Mouse (Mus musculus): ENCODE measurements at regions not wholly inside any gene's neighbourhood (a gene's known extent, or its start where the extent isn't known, plus 50 kb on each side); places are given as distances from the start of the nearest gene placed in this dataset.

- Histone ChIP-seq H3K27me3 (replicated peaks; ENCODE audit: control insufficient read depth, insufficient read depth, low read length) (no peaks in the 10 kb centered on the region), H3K4me1 (ENCODE audit: control insufficient read depth, insufficient read depth, low read length) (no peaks in the 10 kb centered on the region), H3K36me3 (ENCODE audit: control insufficient read depth, insufficient read depth, low read length) (no peaks in the 10 kb centered on the region), H3K4me3 (ENCODE audit: low read depth, low read length) (no peak overlapping the region), H3K4me2 (ENCODE audit: low read depth, low read length) (no peak overlapping the region), H3K27ac (replicated peaks; ENCODE audit: low read depth, low read length) (no peak overlapping the region), H3K9ac (ENCODE audit: low read depth, low read length) (no peak overlapping the region), H3K9me3 (ENCODE audit: control insufficient read depth, low read length) (no peaks in the 10 kb centered on the region)
- DNase-seq (ENCODE audit: low spot score) (no peak), ATAC-seq (ENCODE audit: low read depth) (no peak)
- WGBS: 88% methylated on average over 3 of the region's 3 CpGs
These were observed 116.2 kb upstream of the Rcn1 start for GRCm38 (mm10) chr2:105515326-105515725.

GRCm38 (mm10) chr2:105516267-105517133 lies 117.4 kb upstream of the Rcn1 start:
- no peaks in the 10 kb centered on the region for H3K4me1 ChIP-seq (ENCODE audit: control insufficient read depth, insufficient read depth, low read length)
- DNase-seq (ENCODE audit: low spot score): peak; percentile 48
- H3K9ac ChIP-seq (ENCODE audit: low read depth, low read length): no peak overlapping the region
- H3K9me3 ChIP-seq (ENCODE audit: control insufficient read depth, low read length): no peaks in the 10 kb centered on the region
- peak; percentile 55 for ATAC-seq (ENCODE audit: low read depth)
- H3K27me3 ChIP-seq (replicated peaks; ENCODE audit: control insufficient read depth, insufficient read depth, low read length): no peaks in the 10 kb centered on the region
- H3K4me3 ChIP-seq (ENCODE audit: low read depth, low read length): no peak overlapping the region
- no peak overlapping the region for H3K4me2 ChIP-seq (ENCODE audit: low read depth, low read length)
- WGBS: 53% methylated on average over 6 of the region's 6 CpGs
- no peaks in the 10 kb centered on the region for H3K36me3 ChIP-seq (ENCODE audit: control insufficient read depth, insufficient read depth, low read length)
- no peak overlapping the region for H3K27ac ChIP-seq (replicated peaks; ENCODE audit: low read depth, low read length)

- ATAC-seq (ENCODE audit: low read depth): no peak
- H3K27ac ChIP-seq (replicated peaks; ENCODE audit: low read depth, low read length): no peak overlapping the region
- no peak for DNase-seq (ENCODE audit: low spot score)
- no peak overlapping the region for H3K9ac ChIP-seq (ENCODE audit: low read depth, low read length)
- 9% methylated on average over 4 of the region's 4 CpGs for WGBS
- H3K36me3 ChIP-seq (ENCODE audit: control insufficient read depth, insufficient read depth, low read length): no peaks in the 10 kb centered on the region
- no peak overlapping the region for H3K4me2 ChIP-seq (ENCODE audit: low read depth, low read length)
- no peaks in the 10 kb centered on the region for H3K4me1 ChIP-seq (ENCODE audit: control insufficient read depth, insufficient read depth, low read length)
- no peaks in the 10 kb centered on the region for H3K9me3 ChIP-seq (ENCODE audit: control insufficient read depth, low read length)
- H3K27me3 ChIP-seq (replicated peaks; ENCODE audit: control insufficient read depth, insufficient read depth, low read length): no peaks in the 10 kb centered on the region
- no peak overlapping the region for H3K4me3 ChIP-seq (ENCODE audit: low read depth, low read length)
These were observed 122.7 kb upstream of the Rcn1 start for GRCm38 (mm10) chr2:105521841-105522240.

- Histone ChIP-seq H3K4me1 (ENCODE audit: control insufficient read depth, insufficient read depth, low read length) (no peaks in the 10 kb centered on the region), H3K9ac (ENCODE audit: low read depth, low read length) (no peak overlapping the region), H3K27me3 (replicated peaks; ENCODE audit: control insufficient read depth, insufficient read depth, low read length) (no peaks in the 10 kb centered on the region), H3K36me3 (ENCODE audit: control insufficient read depth, insufficient read depth, low read length) (no peaks in the 10 kb centered on the region), H3K9me3 (ENCODE audit: control insufficient read depth, low read length) (no peaks in the 10 kb centered on the region), H3K27ac (replicated peaks; ENCODE audit: low read depth, low read length) (no peak overlapping the region), H3K4me2 (ENCODE audit: low read depth, low read length) (no peak overlapping the region), H3K4me3 (ENCODE audit: low read depth, low read length) (no peak overlapping the region)
- ATAC-seq (ENCODE audit: low read depth): peak; percentile 78
- 6% methylated on average over 5 of the region's 5 CpGs for WGBS
- DNase-seq (ENCODE audit: low spot score): peak; percentile 71
These were observed 124.2 kb upstream of the Rcn1 start for GRCm38 (mm10) chr2:105523297-105523802.

DNA sequence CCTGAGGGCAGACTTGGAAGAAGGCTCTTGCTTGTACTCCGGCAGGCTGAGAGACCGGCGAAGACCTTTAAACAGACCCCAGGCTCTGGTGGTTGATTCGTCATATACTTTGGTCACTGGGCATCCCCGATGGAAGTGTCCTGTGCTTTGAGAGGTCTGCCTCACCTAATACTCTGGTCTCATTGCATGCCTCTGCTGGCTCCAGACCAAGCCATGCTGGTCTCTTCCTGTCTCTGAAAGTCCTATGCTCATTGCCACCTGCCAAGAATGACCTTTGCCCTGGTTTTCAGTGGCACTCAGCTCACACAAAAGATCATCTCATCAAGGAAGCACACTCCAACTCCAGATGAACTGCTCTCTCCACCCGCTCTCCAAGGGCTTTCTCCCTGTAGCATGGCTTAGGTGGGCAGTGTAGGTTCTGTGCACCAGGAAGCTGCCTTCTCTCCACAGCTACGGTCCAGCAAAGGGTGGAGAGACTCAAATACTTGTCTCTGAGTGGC lies 126.0 kb upstream of the Rcn1 start:
- DNase-seq (ENCODE audit: low spot score) (no peak), ATAC-seq (ENCODE audit: low read depth) (no peak)
- no peak overlapping the region for H3K4me2 ChIP-seq (ENCODE audit: low read depth, low read length)
- no peak overlapping the region for H3K9ac ChIP-seq (ENCODE audit: low read depth, low read length)
- H3K4me1 ChIP-seq (ENCODE audit: control insufficient read depth, insufficient read depth, low read length): no peaks in the 10 kb centered on the region
- no peaks in the 10 kb centered on the region for H3K36me3 ChIP-seq (ENCODE audit: control insufficient read depth, insufficient read depth, low read length)
- no peaks in the 10 kb centered on the region for H3K27me3 ChIP-seq (replicated peaks; ENCODE audit: control insufficient read depth, insufficient read depth, low read length)
- no peak overlapping the region for H3K4me3 ChIP-seq (ENCODE audit: low read depth, low read length)
- no peak overlapping the region for H3K27ac ChIP-seq (replicated peaks; ENCODE audit: low read depth, low read length)
- H3K9me3 ChIP-seq (ENCODE audit: control insufficient read depth, low read length): no peaks in the 10 kb centered on the region
- 76% methylated on average over 7 of the region's 7 CpGs for WGBS

- Histone ChIP-seq H3K4me1 (ENCODE audit: control insufficient read depth, insufficient read depth, low read length) (no peaks in the 10 kb centered on the region), H3K9ac (ENCODE audit: low read depth, low read length) (no peak overlapping the region), H3K4me3 (ENCODE audit: low read depth, low read length) (no peak overlapping the region), H3K27me3 (replicated peaks; ENCODE audit: control insufficient read depth, insufficient read depth, low read length) (no peaks in the 10 kb centered on the region), H3K9me3 (ENCODE audit: control insufficient read depth, low read length) (no peaks in the 10 kb centered on the region), H3K27ac (replicated peaks; ENCODE audit: low read depth, low read length) (no peak overlapping the region), H3K4me2 (ENCODE audit: low read depth, low read length) (no peak overlapping the region), H3K36me3 (ENCODE audit: control insufficient read depth, insufficient read depth, low read length) (no peaks in the 10 kb centered on the region)
- ATAC-seq (ENCODE audit: low read depth) (no peak), DNase-seq (ENCODE audit: low spot score) (no peak)
- 91% methylated on average over 8 of the region's 8 CpGs for WGBS
These were observed 129.4 kb upstream of the Rcn1 start for GRCm38 (mm10) chr2:105528535-105528934.

DNA sequence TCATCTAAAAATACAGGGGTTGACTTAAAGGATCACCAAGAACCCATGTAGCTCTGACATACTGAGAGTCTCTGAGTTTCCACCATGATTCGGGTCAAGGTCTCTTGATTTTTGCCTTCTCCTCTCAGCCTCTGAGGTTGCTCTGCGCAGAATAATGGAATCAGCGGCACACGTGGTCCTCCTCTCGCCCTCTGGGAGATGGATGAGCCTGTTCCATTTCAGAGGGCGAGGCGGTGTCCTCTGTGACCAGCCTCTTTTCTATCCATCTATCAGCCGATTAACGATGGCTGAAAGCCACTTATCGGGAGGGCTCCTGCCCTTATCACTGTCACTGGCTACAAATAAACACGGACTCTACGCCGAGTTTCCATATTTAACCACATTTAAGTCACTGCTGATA lies 124.6 kb upstream of the Pax6 start:
- H3K27me3 ChIP-seq (replicated peaks; ENCODE audit: control insufficient read depth, insufficient read depth, low read length): no peaks in the 10 kb centered on the region
- H3K9me3 ChIP-seq (ENCODE audit: control insufficient read depth, low read length): no peaks in the 10 kb centered on the region
- WGBS: 86% methylated on average over 13 of the region's 13 CpGs
- DNase-seq (ENCODE audit: low spot score): no peak
- ATAC-seq (ENCODE audit: low read depth): no peak
- H3K4me2 ChIP-seq (ENCODE audit: low read depth, low read length): no peak overlapping the region
- H3K4me3 ChIP-seq (ENCODE audit: low read depth, low read length): no peak overlapping the region
- H3K27ac ChIP-seq (replicated peaks; ENCODE audit: low read depth, low read length): no peak overlapping the region
- no peaks in the 10 kb centered on the region for H3K36me3 ChIP-seq (ENCODE audit: control insufficient read depth, insufficient read depth, low read length)
- no peaks in the 10 kb centered on the region for H3K4me1 ChIP-seq (ENCODE audit: control insufficient read depth, insufficient read depth, low read length)
- no peak overlapping the region for H3K9ac ChIP-seq (ENCODE audit: low read depth, low read length)

DNA sequence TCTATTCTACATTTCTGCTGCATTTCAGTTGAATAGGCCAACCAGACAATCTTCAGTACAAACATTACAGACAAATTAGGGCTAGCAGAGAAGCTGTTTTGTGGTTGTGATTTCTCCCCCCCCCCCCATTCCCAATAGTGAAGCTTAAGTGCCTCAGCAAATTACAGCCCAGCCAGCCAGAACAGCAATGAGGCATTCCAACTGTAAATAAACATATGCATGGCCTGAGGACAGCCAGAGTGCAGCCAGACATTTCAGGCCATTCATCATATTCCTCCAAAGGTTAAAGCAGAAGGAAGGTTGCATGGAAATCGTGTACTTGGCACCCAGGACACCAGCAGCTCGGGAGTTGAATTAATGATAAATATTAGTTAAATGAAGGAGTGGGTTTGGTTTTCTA lies 116.6 kb upstream of the Pax6 start:
- ATAC-seq (ENCODE audit: low read depth) (no peak), DNase-seq (ENCODE audit: low spot score) (peak; percentile 6)
- Histone ChIP-seq H3K4me3 (ENCODE audit: low read depth, low read length) (no peak overlapping the region), H3K27me3 (replicated peaks; ENCODE audit: control insufficient read depth, insufficient read depth, low read length) (no peaks in the 10 kb centered on the region), H3K9me3 (ENCODE audit: control insufficient read depth, low read length) (no peaks in the 10 kb centered on the region), H3K36me3 (ENCODE audit: control insufficient read depth, insufficient read depth, low read length) (no peaks in the 10 kb centered on the region), H3K9ac (ENCODE audit: low read depth, low read length) (no peak overlapping the region), H3K4me1 (ENCODE audit: control insufficient read depth, insufficient read depth, low read length) (no peaks in the 10 kb centered on the region), H3K27ac (replicated peaks; ENCODE audit: low read depth, low read length) (no peak overlapping the region), H3K4me2 (ENCODE audit: low read depth, low read length) (no peak overlapping the region)
- WGBS: 60% methylated on average over 2 of the region's 2 CpGs

DNA sequence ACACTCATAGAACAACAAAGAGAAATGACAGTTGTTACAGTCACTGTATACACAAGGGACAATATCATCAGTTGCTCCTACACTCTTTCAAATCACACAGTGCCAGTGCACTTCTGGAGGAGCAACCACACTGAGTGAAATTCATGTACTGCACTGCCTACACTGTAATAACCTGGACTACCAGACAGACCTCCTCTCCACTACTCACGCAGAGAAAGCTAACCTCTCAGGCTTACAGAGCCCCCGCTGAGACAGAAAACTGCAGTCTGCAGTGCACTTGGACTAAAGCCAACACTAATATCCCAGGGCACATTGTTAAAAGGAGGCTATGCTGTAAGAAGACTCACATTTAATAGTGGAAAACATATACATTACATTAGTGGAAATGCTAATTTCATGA lies 81.9 kb upstream of the Pax6 start:
- peak; percentile 72; the same call in 1 of the 2 replicates for ATAC-seq (ENCODE audit: low read depth)
- Histone ChIP-seq H3K36me3 (ENCODE audit: control insufficient read depth, insufficient read depth, low read length) (no peaks in the 10 kb centered on the region), H3K27ac (replicated peaks; ENCODE audit: low read depth, low read length) (no peak overlapping the region), H3K4me3 (ENCODE audit: low read depth, low read length) (no peak overlapping the region), H3K4me1 (ENCODE audit: control insufficient read depth, insufficient read depth, low read length) (no peaks in the 10 kb centered on the region), H3K9me3 (ENCODE audit: control insufficient read depth, low read length) (no peaks in the 10 kb centered on the region), H3K9ac (ENCODE audit: low read depth, low read length) (no peak overlapping the region), H3K27me3 (replicated peaks; ENCODE audit: control insufficient read depth, insufficient read depth, low read length) (no peaks in the 10 kb centered on the region), H3K4me2 (ENCODE audit: low read depth, low read length) (no peak overlapping the region)
- DNase-seq (ENCODE audit: low spot score): peak; percentile 82
- WGBS: 10% methylated on average over 2 of the region's 2 CpGs

Measured in embryonic facial prominence, embryonic 14.5 days (tissue).